In genomic region chr5:41887738-41888137, GRCm38 (mm10) we compare ENCODE assay signal across 9 mouse cellular contexts. TPM values are rescaled to one million over a fixed set of nuclear protein-coding genes. Genes with fewer than 3 reads are reported as not detected.
A peak's percentile ranks its signal among the peaks of the same experiment; 100 is the strongest.
DNase-seq lines count a peak whose midpoint lies in the region; ATAC-seq lines count a peak whose summit lies in the region.
"Had no signal": no experiment of that assay in that cellular context is flagged by ENCODE, and none has a peak within 500 bp of the region (broad histone marks: within the 10 kb centered on the region; RNA-seq: fewer than 3 reads in every experiment).

No protein-coding gene starts in this region.

- ATAC-seq in kidney, embryonic 16.5 days (ENCODE audit: low FRiP score, low TSS enrichment), result no peak

- no peaks in the 10 kb centered on the region for H3K36me3 ChIP-seq in kidney, embryonic 16.5 days (ENCODE audit: insufficient read depth, low read length)
- H3K36me3 ChIP-seq in embryonic facial prominence, embryonic 10.5 days (replicated peaks), result no peaks in the 10 kb centered on the region
- H3K36me3 ChIP-seq: embryonic facial prominence, embryonic 12.5 days had no signal

- no peak overlapping the region for H3K4me3 ChIP-seq in kidney, embryonic 16.5 days (ENCODE audit: low read length)
- H3K4me3 ChIP-seq in embryonic facial prominence, embryonic 10.5 days, result no peak overlapping the region
- H3K4me3 ChIP-seq: embryonic facial prominence, embryonic 12.5 days had no signal

- H3K27me3 ChIP-seq in kidney, embryonic 16.5 days (ENCODE audit: insufficient read depth, low read length), result no peaks in the 10 kb centered on the region
- peaks cover 6% of the 10 kb centered on the region; the same call in 1 of the 2 replicates for H3K27me3 ChIP-seq in embryonic facial prominence, embryonic 10.5 days (replicated peaks; ENCODE audit: low read depth, poor library complexity, severe bottlenecking)
- H3K27me3 ChIP-seq: embryonic facial prominence, embryonic 12.5 days had no signal

- WGBS in kidney, embryonic 16.5 days, result 15% methylated on average over 4 of the region's 4 CpGs
- 13% methylated on average over 4 of the region's 4 CpGs for WGBS in embryonic facial prominence, embryonic 10.5 days

- H3K9me3 ChIP-seq in kidney, embryonic 16.5 days (ENCODE audit: low read length), result no peaks in the 10 kb centered on the region
- no peaks in the 10 kb centered on the region for H3K9me3 ChIP-seq in embryonic facial prominence, embryonic 10.5 days
- H3K9me3 ChIP-seq: embryonic facial prominence, embryonic 12.5 days had no signal

- H3K27ac ChIP-seq in kidney, embryonic 16.5 days (ENCODE audit: low read length), result no peak overlapping the region
- H3K27ac ChIP-seq in embryonic facial prominence, embryonic 10.5 days (replicated peaks), result no peak overlapping the region
- H3K27ac ChIP-seq: embryonic facial prominence, embryonic 12.5 days had no signal

- H3K4me1 ChIP-seq in kidney, embryonic 16.5 days (ENCODE audit: insufficient read depth, low read length), result 0 out of 2 replicates have a peak, but pooled peaks cover 7% of the 10 kb centered on the region
- no peaks in the 10 kb centered on the region for H3K4me1 ChIP-seq in embryonic facial prominence, embryonic 10.5 days
- H3K4me1 ChIP-seq: embryonic facial prominence, embryonic 12.5 days had no signal

- H3K9ac ChIP-seq in kidney, embryonic 16.5 days (replicated peaks; ENCODE audit: low read length), result no peak overlapping the region
- H3K9ac ChIP-seq: embryonic facial prominence, embryonic 12.5 days had no signal

- H3K4me2 ChIP-seq in kidney, embryonic 16.5 days (replicated peaks; ENCODE audit: low read depth, low read length), result no peak overlapping the region
- H3K4me2 ChIP-seq: embryonic facial prominence, embryonic 12.5 days had no signal

- intact Hi-C loops in heart, postnatal 36 days (cut with DNase I), result loop anchor here (5.0 to 10.0 kb wide), 4 partner anchors 527 to 1747 kb away; no protein-coding TSS in a partner anchor

- DNase-seq in kidney, adult 18-20 months, result peak; percentile 61
- peak; percentile 87 for DNase-seq in adrenal gland, postnatal 14 days
- DNase-seq in embryonic facial prominence, embryonic 10.5 days (ENCODE audit: low spot score), result peak; percentile 79
- DNase-seq in heart, postnatal 36 days, result peak; percentile 28 to 62
- DNase-seq in layer of hippocampus, postnatal 36 days, result peak; percentile 56 to 75
- DNase-seq in mesoderm, embryonic 11.5 days (ENCODE audit: low read depth, low spot score), result peak; percentile 67
- DNase-seq in telencephalon, adult 2 months (ENCODE audit: low read depth, low spot score), result peak; percentile 79

RNA-seq across cellular contexts. Expression of gene Bod1l, which starts 43.6 kb away (rescaled TPM):
- polyA plus RNA-seq in kidney, embryonic 16.5 days (2015; fragmentation: Nextera tagmentation; extraction: Ambion mirVana), result 19.0 and 20.9 TPM in 2 replicates
- 34.3 and 35.8 TPM in 2 replicates for total RNA-seq in adrenal gland, postnatal 14 days (2021)
- 18.6 and 19.4 TPM in 2 replicates for polyA plus RNA-seq in embryonic facial prominence, embryonic 10.5 days (2016; fragmentation: Nextera tagmentation; extraction: Ambion mirVana)
- total RNA-seq in heart, postnatal 36 days (2021), result 10 to 100 TPM; 19.2 to 19.6 TPM
- 10 to 100 TPM; 38.2 to 41.4 TPM for total RNA-seq in layer of hippocampus, postnatal 36 days (2021)
